Comparison of ENCODE assay signal across 8 mouse cellular contexts in the genomic region with DNA sequence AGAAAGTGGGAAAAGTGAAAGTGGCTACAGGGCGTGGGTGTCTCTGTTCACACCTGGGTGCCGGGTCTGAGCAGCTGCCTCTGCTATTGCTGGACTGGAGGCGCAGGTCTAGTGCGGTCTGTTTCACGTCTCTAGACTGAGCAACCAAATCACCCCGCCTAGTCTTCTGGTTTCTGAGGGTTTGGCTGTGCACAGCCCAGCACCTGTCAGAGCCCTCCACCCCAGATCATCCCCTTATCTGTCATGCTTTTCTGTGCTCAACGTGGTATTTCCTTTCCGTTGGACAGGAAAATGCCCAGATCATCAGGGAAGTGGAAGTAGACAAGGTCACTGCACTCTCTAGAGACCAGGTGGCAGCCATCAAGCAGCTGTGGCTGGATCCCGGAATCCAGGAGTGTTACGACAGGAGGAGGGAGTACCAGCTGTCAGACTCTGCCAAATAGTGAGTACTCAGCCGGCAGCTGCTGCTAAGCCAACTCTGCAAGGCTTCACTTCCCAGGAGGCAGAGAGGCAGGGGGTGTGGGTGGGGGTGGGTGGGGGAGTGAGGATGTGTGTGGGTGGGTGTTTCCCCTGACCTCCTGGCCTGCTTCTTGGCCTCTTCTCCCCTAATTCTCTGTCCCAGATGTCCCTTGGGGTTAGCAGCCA.
DNase-seq lines count a peak whose midpoint lies in the region; ATAC-seq lines count a peak whose summit lies in the region.

No protein-coding gene starts in this region.

- peak; percentile 34 for DNase-seq in embryo, embryonic 10 days (ENCODE audit: low spot score)
- DNase-seq in embryo, embryonic 9.5 days (ENCODE audit: extremely low spot score), result no peak
- DNase-seq in embryonic facial prominence, embryonic 14.5 days (ENCODE audit: low spot score), result peak; percentile 84
- DNase-seq in hindbrain, embryonic 14.5 days (ENCODE audit: low spot score), result no peak
- DNase-seq in Muller cell, postnatal 12 days (ENCODE audit: inconsistent ontology term), result no peak
- no peak for DNase-seq in frontal cortex, postnatal 36 days (ENCODE audit: low spot score in 2 of 2)
- no peak for DNase-seq in left cerebral cortex, adult 9 months (ENCODE audit: low spot score in 2 of 2)

- H3K4me3 ChIP-seq in embryonic facial prominence, embryonic 14.5 days (ENCODE audit: low read depth, low read length), result no peak overlapping the region
- H3K4me3 ChIP-seq in hindbrain, embryonic 14.5 days (replicated peaks; ENCODE audit: low read length), result no peak overlapping the region
- no peak overlapping the region for H3K4me3 ChIP-seq in midbrain, embryonic 12.5 days

- H3K36me3 ChIP-seq in embryonic facial prominence, embryonic 14.5 days (ENCODE audit: control insufficient read depth, insufficient read depth, low read length), result no peaks in the 10 kb centered on the region
- no peaks in the 10 kb centered on the region for H3K36me3 ChIP-seq in hindbrain, embryonic 14.5 days (replicated peaks; ENCODE audit: control insufficient read depth, insufficient read depth)
- H3K36me3 ChIP-seq in midbrain, embryonic 12.5 days, result no peaks in the 10 kb centered on the region

- H3K4me2 ChIP-seq in embryonic facial prominence, embryonic 14.5 days (ENCODE audit: low read depth, low read length), result peak overlapping the region; percentile 16
- H3K4me2 ChIP-seq in hindbrain, embryonic 14.5 days (replicated peaks), result 0 out of 2 replicates have a peak overlapping the region, but pooled peaks have one; percentile 15
- H3K4me2 ChIP-seq in midbrain, embryonic 12.5 days (replicated peaks), result peak overlapping the region; percentile 30

- H3K4me1 ChIP-seq in embryonic facial prominence, embryonic 14.5 days (ENCODE audit: control insufficient read depth, insufficient read depth, low read length), result peaks cover 4% of the 10 kb centered on the region; the same call in 1 of the 2 replicates
- peaks cover 5% of the 10 kb centered on the region; the same call in 1 of the 2 replicates for H3K4me1 ChIP-seq in hindbrain, embryonic 14.5 days (replicated peaks; ENCODE audit: control insufficient read depth, insufficient read depth, low read length)
- H3K4me1 ChIP-seq in midbrain, embryonic 12.5 days, result no peaks in the 10 kb centered on the region

- peak; percentile 90 for ATAC-seq in embryonic facial prominence, embryonic 14.5 days (ENCODE audit: low read depth)
- ATAC-seq in hindbrain, embryonic 14.5 days (ENCODE audit: low FRiP score), result peak; percentile 72
- peak; percentile 64 for ATAC-seq in midbrain, embryonic 12.5 days (ENCODE audit: low FRiP score, low read depth)

- no peaks in the 10 kb centered on the region for H3K9me3 ChIP-seq in embryonic facial prominence, embryonic 14.5 days (ENCODE audit: control insufficient read depth, low read length)
- no peaks in the 10 kb centered on the region for H3K9me3 ChIP-seq in hindbrain, embryonic 14.5 days (ENCODE audit: control insufficient read depth, low read length)
- H3K9me3 ChIP-seq in midbrain, embryonic 12.5 days, result no peaks in the 10 kb centered on the region

- no peak overlapping the region for H3K9ac ChIP-seq in embryonic facial prominence, embryonic 14.5 days (ENCODE audit: low read depth, low read length)
- H3K9ac ChIP-seq in hindbrain, embryonic 14.5 days, result no peak overlapping the region
- H3K9ac ChIP-seq in midbrain, embryonic 12.5 days (replicated peaks), result 0 out of 2 replicates have a peak overlapping the region, but pooled peaks have one; percentile 3

- no peak overlapping the region for H3K27ac ChIP-seq in embryonic facial prominence, embryonic 14.5 days (replicated peaks; ENCODE audit: low read depth, low read length)
- H3K27ac ChIP-seq in hindbrain, embryonic 14.5 days, result no peak overlapping the region
- no peak overlapping the region for H3K27ac ChIP-seq in midbrain, embryonic 12.5 days (replicated peaks)

- WGBS in embryonic facial prominence, embryonic 14.5 days, result 43% methylated on average over 11 of the region's 11 CpGs
- WGBS in hindbrain, embryonic 14.5 days, result 52% methylated on average over 11 of the region's 11 CpGs
- 50% methylated on average over 11 of the region's 11 CpGs for WGBS in midbrain, embryonic 12.5 days

- H3K27me3 ChIP-seq in embryonic facial prominence, embryonic 14.5 days (replicated peaks; ENCODE audit: control insufficient read depth, insufficient read depth, low read length), result no peaks in the 10 kb centered on the region
- no peaks in the 10 kb centered on the region for H3K27me3 ChIP-seq in hindbrain, embryonic 14.5 days (ENCODE audit: control insufficient read depth, insufficient read depth, low read length)
- H3K27me3 ChIP-seq in midbrain, embryonic 12.5 days, result peaks cover 9% of the 10 kb centered on the region

Comparison
In these comparisons a context has a peak if more than half of its experiments do, and no peak if none do; other contexts are left out.
1. DNase-seq: peak in embryo, embryonic 10 days (single experiment) and embryonic facial prominence, embryonic 14.5 days (single experiment); none in embryo, embryonic 9.5 days (single experiment), hindbrain, embryonic 14.5 days (single experiment), Muller cell, postnatal 12 days (single experiment), frontal cortex, postnatal 36 days (0 of 2) and left cerebral cortex, adult 9 months (0 of 2).
2. Peak in every context shown above with its lines, with median percentiles within 50 percentile points of each other: ATAC-seq and H3K4me2 ChIP-seq.